Mouse (Mus musculus) WW6 (cell line): Measurements from ENCODE around the gene Hivep2.

Experiments used
- DNase-seq: peaks from one replicate; pipeline ENCODE4 v3.0.0-alpha.2; 2013; ENCODE audit warnings: low read depth, low spot score

The Hivep2 gene

GRCm38 (mm10) chr10:14144840-14145239 is 179.0 kb downstream of the Hivep2 start:
- no peak for DNase-seq

GRCm38 (mm10) chr10:14164829-14165228 is 199.0 kb downstream of the Hivep2 start:
- DNase-seq, result no peak

DNA sequence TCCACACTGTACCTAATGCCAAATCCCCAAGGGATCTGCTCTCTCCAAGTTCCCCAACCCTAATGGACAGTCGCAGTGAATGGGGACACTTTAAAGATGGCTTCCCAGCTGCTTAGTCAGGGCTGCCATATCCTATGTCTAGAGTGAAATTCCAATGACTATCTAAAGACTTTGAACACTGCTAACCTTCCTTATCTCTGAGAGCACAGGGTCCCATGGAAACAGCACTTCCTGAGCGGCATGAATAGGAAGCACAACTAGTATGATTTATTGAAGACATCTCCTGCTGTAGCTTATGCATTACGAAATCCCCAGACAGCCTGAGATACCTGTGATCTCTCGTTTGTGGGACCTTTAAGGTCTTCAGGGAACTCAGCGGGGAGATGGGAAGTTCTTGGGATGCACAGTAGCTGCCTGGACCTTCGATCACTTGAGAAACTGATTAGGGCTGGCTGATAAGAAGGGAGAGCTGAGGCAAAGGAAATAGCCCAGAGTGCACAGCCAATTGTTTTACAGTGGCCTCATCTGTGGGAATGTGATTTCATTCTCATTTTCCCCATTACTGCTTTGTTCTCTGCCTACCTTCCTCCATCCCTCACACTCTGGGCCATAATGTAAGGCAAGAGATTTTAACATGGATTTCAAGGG is 202.4 kb downstream of the Hivep2 start:
- no peak for DNase-seq

DNA sequence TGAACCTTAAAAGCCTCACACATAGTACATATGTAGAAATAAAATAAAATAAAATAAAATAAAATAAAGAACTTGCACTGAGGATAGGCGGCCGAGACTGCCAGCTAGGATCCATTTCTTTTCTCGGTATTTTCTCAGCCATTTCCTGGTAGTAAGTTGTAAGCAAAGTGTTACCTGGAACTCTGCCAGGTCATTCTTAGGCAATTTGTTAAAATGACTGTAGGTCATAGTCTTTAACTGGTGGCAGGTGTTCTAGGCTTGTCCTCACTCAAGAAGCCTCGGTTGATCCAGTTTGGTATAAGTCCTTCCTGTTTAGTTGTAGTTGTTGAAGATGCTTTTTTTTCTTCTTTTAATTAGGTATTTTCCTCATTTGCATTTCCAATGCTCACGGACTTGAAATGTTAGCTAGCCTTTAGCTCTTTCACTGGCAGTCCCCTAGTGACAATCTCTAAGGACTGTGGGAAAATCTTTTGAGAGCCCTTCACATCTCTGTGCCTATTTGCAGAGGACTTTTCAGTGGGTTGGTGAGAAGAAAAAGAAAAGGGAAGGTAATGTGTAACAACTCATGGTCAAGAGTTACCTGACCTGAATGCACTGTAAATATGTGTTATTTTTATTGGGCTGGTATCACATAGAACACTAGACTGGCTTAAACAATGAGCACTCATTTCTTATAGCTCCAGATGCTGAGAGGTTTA is 203.1 kb downstream of the Hivep2 start:
- no peak for DNase-seq

GRCm38 (mm10) chr10:14174124-14174523 is 208.2 kb downstream of the Hivep2 start:
- no peak for DNase-seq

GRCm38 (mm10) chr10:14179424-14180339 is 213.8 kb downstream of the Hivep2 start:
- no peak for DNase-seq

DNA sequence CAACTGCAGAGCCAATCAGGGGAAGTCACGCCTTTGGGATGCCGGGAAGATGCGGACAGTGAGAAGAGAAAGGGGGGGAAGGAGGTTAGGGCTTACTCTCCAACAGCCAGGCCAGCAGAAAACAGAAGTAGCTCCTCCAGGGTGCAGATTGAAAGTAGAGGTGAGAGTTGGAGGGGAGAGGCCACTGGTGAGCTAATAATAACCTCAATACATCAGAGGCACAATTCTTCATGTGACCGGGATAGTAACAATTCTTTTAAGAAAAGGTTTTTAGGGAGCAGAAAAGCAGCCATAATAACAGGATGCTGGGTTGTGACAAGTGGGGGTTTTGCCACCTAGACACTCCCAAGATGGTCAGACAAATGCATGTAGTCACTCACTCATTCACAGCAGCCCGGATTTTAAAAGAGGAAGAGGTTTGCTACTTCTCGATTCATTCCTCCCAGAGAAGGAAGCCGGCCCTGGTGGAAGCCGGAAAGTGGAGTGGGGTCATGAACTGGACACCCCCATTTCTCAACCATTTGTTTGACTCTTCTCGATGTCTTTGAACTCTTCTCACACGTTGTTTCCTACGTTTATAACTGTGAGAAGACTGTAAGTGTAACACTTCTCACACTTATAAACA is 220.6 kb downstream of the Hivep2 start:
- DNase-seq, result no peak

DNA sequence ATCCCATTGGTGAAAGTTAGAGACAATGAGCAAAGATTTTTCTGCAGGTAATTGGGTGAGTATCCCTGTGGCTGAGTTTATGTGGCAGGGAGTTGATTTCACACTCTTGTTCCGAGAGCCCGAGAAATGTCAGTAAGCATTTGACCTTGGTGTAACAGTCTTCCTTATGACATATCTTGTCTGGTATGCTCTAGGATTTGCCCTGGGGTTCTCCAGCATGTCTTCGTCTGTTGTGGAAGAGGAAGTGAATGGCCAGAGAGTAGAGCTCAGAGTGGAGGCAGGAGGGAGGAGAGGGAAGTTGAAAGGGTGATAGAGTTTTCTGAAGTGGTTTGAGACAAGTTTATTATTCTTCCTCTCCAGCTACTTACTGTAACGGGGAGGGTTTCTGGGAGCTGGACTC is 223.2 kb downstream of the Hivep2 start:
- no peak for DNase-seq

DNA sequence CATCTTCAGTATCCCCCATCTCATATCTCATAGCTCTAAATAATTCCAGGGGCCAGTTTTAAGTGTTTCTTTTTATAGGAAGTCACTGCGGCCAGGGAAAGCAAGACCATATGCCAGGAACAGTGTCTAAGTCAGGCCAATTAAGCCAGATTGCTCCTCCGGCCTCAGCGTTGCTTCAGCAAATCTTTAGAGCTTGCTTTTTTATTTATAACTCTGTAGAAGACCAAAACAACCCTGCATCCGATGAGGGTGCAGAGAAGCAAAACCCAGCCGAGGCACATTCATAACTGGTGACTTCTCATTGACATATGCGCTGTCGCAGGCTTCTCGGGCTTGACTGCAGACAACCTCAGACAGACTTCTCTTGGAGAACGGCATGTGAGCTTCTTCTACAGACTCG is 225.3 kb downstream of the Hivep2 start:
- DNase-seq, result no peak

- DNase-seq, result no peak
Measured at GRCm38 (mm10) chr10:14192156-14192555, 226.3 kb downstream of the Hivep2 start.

DNA sequence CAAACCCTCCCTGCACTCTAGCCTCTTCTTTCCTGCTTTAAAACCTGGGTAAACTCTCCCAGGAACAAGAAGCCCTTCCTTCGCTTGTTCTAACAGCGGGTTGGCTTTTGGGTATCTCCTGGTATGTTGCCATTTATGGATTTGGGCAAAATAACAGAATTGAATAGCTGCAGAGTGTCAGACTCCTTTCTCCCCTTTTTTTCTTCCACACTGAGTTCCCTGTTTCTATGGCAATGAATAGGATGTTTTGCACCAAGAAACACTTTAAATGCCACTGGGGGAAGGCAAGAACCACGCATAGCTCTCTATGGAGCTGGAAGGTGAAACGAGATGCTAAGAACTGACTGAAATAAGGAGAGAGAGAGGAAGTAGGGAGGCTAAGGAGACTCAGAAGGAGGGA is 227.8 kb downstream of the Hivep2 start:
- DNase-seq, result no peak

GRCm38 (mm10) chr10:14195778-14196650 is 230.1 kb downstream of the Hivep2 start:
- DNase-seq, result no peak

DNA sequence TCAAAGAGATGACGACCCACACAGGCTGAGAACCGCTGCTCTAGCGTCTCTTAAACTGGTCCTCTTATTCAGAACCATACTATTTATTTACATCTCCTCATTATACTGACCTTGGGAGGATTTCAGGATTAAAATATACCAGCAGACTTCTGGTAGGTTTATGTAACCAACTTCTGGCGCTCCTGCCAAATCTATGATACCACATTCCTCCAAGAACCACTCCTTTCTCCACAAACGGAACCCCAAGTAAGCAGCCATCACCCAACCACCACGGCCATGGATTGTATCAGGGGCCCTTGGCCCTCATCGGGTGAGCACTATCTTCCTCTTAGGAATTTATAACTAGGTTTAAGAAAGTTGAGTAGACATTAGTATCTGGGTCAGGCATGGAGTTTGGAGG is 230.9 kb downstream of the Hivep2 start:
- DNase-seq, result no peak

DNA sequence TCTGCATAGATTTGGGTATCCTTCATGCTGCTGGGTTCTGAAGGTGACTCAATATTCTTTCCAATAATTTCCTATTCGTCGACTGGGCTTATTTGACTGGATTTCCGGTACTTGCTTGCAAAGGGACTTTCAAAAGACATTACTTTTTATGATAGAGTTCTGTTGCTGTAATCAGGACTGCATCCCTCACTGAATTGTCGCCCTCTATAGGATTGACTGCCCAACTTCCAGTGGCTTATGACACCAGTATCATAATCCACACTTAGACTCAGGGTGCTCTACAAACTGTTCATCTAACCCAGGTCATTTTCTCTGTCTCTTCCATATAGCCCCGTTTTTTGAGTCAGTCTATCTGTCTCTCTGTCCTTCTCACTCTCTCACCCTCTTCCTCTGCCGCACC is 231.4 kb downstream of the Hivep2 start:
- no peak for DNase-seq

- DNase-seq, result no peak
Measured at GRCm38 (mm10) chr10:14199332-14199731, 233.5 kb downstream of the Hivep2 start.

- DNase-seq, result peak; percentile 16
Measured at GRCm38 (mm10) chr10:14200310-14200709, 234.4 kb downstream of the Hivep2 start.
